Mouse (Mus musculus): Measurements from ENCODE around the gene Ube2m. TPM values are rescaled to one million over a fixed set of nuclear protein-coding genes. Genes with fewer than 3 reads are reported as not detected.

Gene Ube2m
- polyA plus RNA-seq, 1 experiment from 2014 or later, result 82.3 TPM

- H3K9ac ChIP-seq, result peak overlapping the region; percentile 81
- peak overlapping the region; percentile 60 for H3K4me3 ChIP-seq
- peaks cover 26% of the 10 kb centered on the region for H3K4me1 ChIP-seq
- no peak for ATAC-seq (ENCODE audit: extremely low read depth, insufficient number of reproducible peaks, low FRiP score, low TSS enrichment)
- H3K36me3 ChIP-seq, result 0 out of 2 replicates have a peak, but pooled peaks cover 6% of the 10 kb centered on the region
- 7% methylated on average over 88 of the region's 88 CpGs for WGBS
- peak overlapping the region; percentile 96 for H3K4me2 ChIP-seq
- peaks cover 52% of the 10 kb centered on the region for H3K27me3 ChIP-seq (replicated peaks)
- peaks cover 9% of the 10 kb centered on the region; the same call in 1 of the 2 replicates for H3K9me3 ChIP-seq
- H3K27ac ChIP-seq (replicated peaks), result no peak overlapping the region
These were observed 5.6 kb upstream of the Ube2m start for GRCm38 (mm10) chr7:13043445-13044253.

GRCm38 (mm10) chr7:13043120-13043444 lies 5.0 kb upstream of the Ube2m start:
- peaks cover 26% of the 10 kb centered on the region for H3K4me1 ChIP-seq
- 0 out of 2 replicates have a peak, but pooled peaks cover 6% of the 10 kb centered on the region for H3K36me3 ChIP-seq
- no peak overlapping the region for H3K27ac ChIP-seq (replicated peaks)
- H3K9me3 ChIP-seq, result peaks cover 9% of the 10 kb centered on the region; the same call in 1 of the 2 replicates
- 37% methylated on average over 16 of the region's 16 CpGs for WGBS
- H3K27me3 ChIP-seq (replicated peaks), result peaks cover 52% of the 10 kb centered on the region
- ATAC-seq (ENCODE audit: extremely low read depth, insufficient number of reproducible peaks, low FRiP score, low TSS enrichment), result no peak
- 0 out of 2 replicates have a peak overlapping the region, but pooled peaks have one; percentile 81 for H3K9ac ChIP-seq
- H3K4me2 ChIP-seq, result peak overlapping the region; percentile 96
- H3K4me3 ChIP-seq, result peak overlapping the region; percentile 60

GRCm38 (mm10) chr7:13042511-13042910 lies 4.4 kb upstream of the Ube2m start:
- 0 out of 2 replicates have a peak, but pooled peaks cover 6% of the 10 kb centered on the region for H3K36me3 ChIP-seq
- no peak overlapping the region for H3K4me2 ChIP-seq
- H3K9ac ChIP-seq, result no peak overlapping the region
- 57% methylated on average over 6 of the region's 6 CpGs for WGBS
- H3K4me3 ChIP-seq, result no peak overlapping the region
- peaks cover 9% of the 10 kb centered on the region; the same call in 1 of the 2 replicates for H3K9me3 ChIP-seq
- no peak overlapping the region for H3K27ac ChIP-seq (replicated peaks)
- peaks cover 26% of the 10 kb centered on the region for H3K4me1 ChIP-seq
- ATAC-seq (ENCODE audit: extremely low read depth, insufficient number of reproducible peaks, low FRiP score, low TSS enrichment), result no peak
- peaks cover 52% of the 10 kb centered on the region for H3K27me3 ChIP-seq (replicated peaks)

GRCm38 (mm10) chr7:13041256-13041655 lies 3.2 kb upstream of the Ube2m start:
- peaks cover 9% of the 10 kb centered on the region for H3K36me3 ChIP-seq
- peaks cover 52% of the 10 kb centered on the region for H3K27me3 ChIP-seq (replicated peaks)
- ATAC-seq (ENCODE audit: extremely low read depth, insufficient number of reproducible peaks, low FRiP score, low TSS enrichment), result no peak
- peaks cover 9% of the 10 kb centered on the region; the same call in 1 of the 2 replicates for H3K9me3 ChIP-seq
- H3K9ac ChIP-seq, result no peak overlapping the region
- H3K27ac ChIP-seq (replicated peaks), result no peak overlapping the region
- no peak overlapping the region for H3K4me3 ChIP-seq
- H3K4me2 ChIP-seq, result no peak overlapping the region
- peaks cover 34% of the 10 kb centered on the region for H3K4me1 ChIP-seq
- WGBS, result 46% methylated on average over 1 of the region's 1 CpGs

- peaks cover 36% of the 10 kb centered on the region for H3K27me3 ChIP-seq (replicated peaks)
- H3K27ac ChIP-seq (replicated peaks), result peak overlapping the region; percentile 100
- peaks cover 24% of the 10 kb centered on the region for H3K36me3 ChIP-seq
- WGBS, result 56% methylated on average over 1 of the region's 1 CpGs
- H3K9me3 ChIP-seq, result peaks cover 9% of the 10 kb centered on the region; the same call in 1 of the 2 replicates
- H3K9ac ChIP-seq, result peak overlapping the region; percentile 99
- H3K4me3 ChIP-seq, result peak overlapping the region; percentile 87
- H3K4me2 ChIP-seq, result peak overlapping the region; percentile 93
- ATAC-seq (ENCODE audit: extremely low read depth, insufficient number of reproducible peaks, low FRiP score, low TSS enrichment), result no peak
- peaks cover 43% of the 10 kb centered on the region for H3K4me1 ChIP-seq
These were observed 1.1 kb upstream of the Ube2m start for GRCm38 (mm10) chr7:13039181-13039580.

- Histone ChIP-seq H3K36me3 (peaks cover 25% of the 10 kb centered on the region), H3K4me2 (peak overlapping the region; percentile 93), H3K4me1 (peaks cover 43% of the 10 kb centered on the region), H3K27me3 (replicated peaks) (peaks cover 31% of the 10 kb centered on the region), H3K9ac (peak overlapping the region; percentile 99), H3K9me3 (peaks cover 9% of the 10 kb centered on the region; the same call in 1 of the 2 replicates), H3K4me3 (peak overlapping the region; percentile 87), H3K27ac (replicated peaks) (peak overlapping the region; percentile 100)
- 17% methylated on average over 15 of the region's 15 CpGs for WGBS
- no peak for ATAC-seq (ENCODE audit: extremely low read depth, insufficient number of reproducible peaks, low FRiP score, low TSS enrichment)
These were observed 620 bp upstream of the Ube2m start for GRCm38 (mm10) chr7:13038621-13039169.

GRCm38 (mm10) chr7:13037366-13037765 lies 709 bp downstream of the Ube2m start:
- Histone ChIP-seq H3K36me3 (peaks cover 38% of the 10 kb centered on the region), H3K27me3 (replicated peaks) (peaks cover 18% of the 10 kb centered on the region), H3K27ac (replicated peaks) (peak overlapping the region; percentile 100), H3K4me3 (peak overlapping the region; percentile 87), H3K9me3 (no peaks in the 10 kb centered on the region), H3K4me1 (peaks cover 46% of the 10 kb centered on the region), H3K9ac (peak overlapping the region; percentile 99), H3K4me2 (peak overlapping the region; percentile 93)
- ATAC-seq (ENCODE audit: extremely low read depth, insufficient number of reproducible peaks, low FRiP score, low TSS enrichment), result no peak
- under 1% methylated on average over 31 of the region's 33 CpGs for WGBS

- no peak for ATAC-seq (ENCODE audit: extremely low read depth, insufficient number of reproducible peaks, low FRiP score, low TSS enrichment)
- peaks cover 44% of the 10 kb centered on the region for H3K36me3 ChIP-seq
- peaks cover 12% of the 10 kb centered on the region for H3K27me3 ChIP-seq (replicated peaks)
- H3K9ac ChIP-seq, result peak overlapping the region; percentile 99
- peaks cover 46% of the 10 kb centered on the region for H3K4me1 ChIP-seq
- H3K27ac ChIP-seq (replicated peaks), result peak overlapping the region; percentile 100
- no peaks in the 10 kb centered on the region for H3K9me3 ChIP-seq
- 34% methylated on average over 4 of the region's 4 CpGs for WGBS
- peak overlapping the region; percentile 87 for H3K4me3 ChIP-seq
- peak overlapping the region; percentile 93 for H3K4me2 ChIP-seq
These were observed 1.3 kb downstream of the Ube2m start for GRCm38 (mm10) chr7:13036806-13037205.

- H3K36me3 ChIP-seq, result peaks cover 53% of the 10 kb centered on the region
- H3K4me1 ChIP-seq, result peaks cover 46% of the 10 kb centered on the region
- WGBS, result 83% methylated on average over 17 of the region's 17 CpGs
- peak overlapping the region; percentile 96 for H3K4me2 ChIP-seq
- H3K4me3 ChIP-seq, result peak overlapping the region; percentile 87
- H3K9me3 ChIP-seq, result no peaks in the 10 kb centered on the region
- peak overlapping the region; percentile 94 for H3K9ac ChIP-seq
- ATAC-seq (ENCODE audit: extremely low read depth, insufficient number of reproducible peaks, low FRiP score, low TSS enrichment), result no peak
- H3K27ac ChIP-seq (replicated peaks), result peak overlapping the region; percentile 93
- no peaks in the 10 kb centered on the region for H3K27me3 ChIP-seq (replicated peaks)
These were observed 2.7 kb downstream of the Ube2m start for GRCm38 (mm10) chr7:13035211-13035855.

- Histone ChIP-seq H3K4me3 (peak within 1 kb of the TSS; percentile 87), H3K4me1 (peaks cover 44% of the 10 kb centered on the region), H3K27ac (replicated peaks) (peak within 1 kb of the TSS; percentile 93), H3K4me2 (peak within 1 kb of the TSS; percentile 96), H3K27me3 (replicated peaks) (no peaks in the 10 kb centered on the region), H3K9ac (peak within 1 kb of the TSS; percentile 94), H3K36me3 (peaks cover 63% of the 10 kb centered on the region), H3K9me3 (no peaks in the 10 kb centered on the region)
- under 1% methylated on average over 45 of the region's 45 CpGs for WGBS
- ATAC-seq (ENCODE audit: extremely low read depth, insufficient number of reproducible peaks, low FRiP score, low TSS enrichment), result peak; percentile 74
These were observed 3.7 kb downstream of the Ube2m start, which contains the start of gene Chmp2a for GRCm38 (mm10) chr7:13034148-13034977. Gene Chmp2a, minus strand, starts transcription at chr7:13034807.

Data from heart, embryonic 13.5 days (tissue).